Mouse (Mus musculus): ENCODE data around the gene Gatd1. TPM values are rescaled to one million over a fixed set of nuclear protein-coding genes. Genes with fewer than 3 reads are reported as not detected.

Gatd1 gene
- total RNA-seq, 1 experiment, result 25.9 TPM

GRCm38 (mm10) chr7:141431434-141432185 is 17.7 kb upstream of the Gatd1 start:
- TF ChIP-seq HCFC1 (IDR thresholded peaks at IDR 0.05; ENCODE audit: borderline replicate concordance, insufficient read depth, low read length), result no peak
- no peak for TF ChIP-seq ZNF384 (IDR thresholded peaks at IDR 0.05; ENCODE audit: low read depth, low read length)
- TF ChIP-seq ZC3H11A (IDR thresholded peaks at IDR 0.05; ENCODE audit: borderline replicate concordance, low read depth, low read length), result no peak
- TF ChIP-seq MAFK (IDR thresholded peaks at IDR 0.05; ENCODE audit: insufficient read depth, low read depth, low read length), result no peak
- no peak for TF ChIP-seq CHD2 (IDR thresholded peaks at IDR 0.05; ENCODE audit: low read depth, low read length)
- no peak overlapping the region for H3K4me3 ChIP-seq (ENCODE audit: insufficient read depth in 1 of 2, low read depth in 1 of 2, low read length in 2 of 2, poor library complexity in 1 of 2, severe bottlenecking in 1 of 2)
- H3K9ac ChIP-seq (ENCODE audit: insufficient read depth, low read depth, low read length, poor library complexity, severe bottlenecking), result no peak overlapping the region
- no peaks in the 10 kb centered on the region for H3K9me3 ChIP-seq (ENCODE audit: control insufficient read depth, insufficient read depth, low read depth, low read length)
- in situ Hi-C loops (cut with MboI; ENCODE audit: low sequenced_read_pairs in 2 of 2, unreplicated experiment in 2 of 2), result no loop called here
- peaks cover 18% of the 10 kb centered on the region; the same call in 1 of the 2 replicates for H3K36me3 ChIP-seq (ENCODE audit: control insufficient read depth, insufficient read depth, low read length, poor library complexity, severe bottlenecking)
- no peak overlapping the region for H3K27ac ChIP-seq (ENCODE audit: insufficient read depth, low read depth, low read length, poor library complexity, severe bottlenecking)
- peaks cover 3 to 29% of the 10 kb centered on the region in 2 experiments; a peak in 3 of 4 replicates for H3K4me1 ChIP-seq (ENCODE audit: control insufficient read depth in 2 of 2, insufficient read depth in 2 of 2, low read length in 2 of 2, poor library complexity in 1 of 2)
- no peak for DNase-seq (ENCODE audit: low read depth, low spot score)

DNA sequence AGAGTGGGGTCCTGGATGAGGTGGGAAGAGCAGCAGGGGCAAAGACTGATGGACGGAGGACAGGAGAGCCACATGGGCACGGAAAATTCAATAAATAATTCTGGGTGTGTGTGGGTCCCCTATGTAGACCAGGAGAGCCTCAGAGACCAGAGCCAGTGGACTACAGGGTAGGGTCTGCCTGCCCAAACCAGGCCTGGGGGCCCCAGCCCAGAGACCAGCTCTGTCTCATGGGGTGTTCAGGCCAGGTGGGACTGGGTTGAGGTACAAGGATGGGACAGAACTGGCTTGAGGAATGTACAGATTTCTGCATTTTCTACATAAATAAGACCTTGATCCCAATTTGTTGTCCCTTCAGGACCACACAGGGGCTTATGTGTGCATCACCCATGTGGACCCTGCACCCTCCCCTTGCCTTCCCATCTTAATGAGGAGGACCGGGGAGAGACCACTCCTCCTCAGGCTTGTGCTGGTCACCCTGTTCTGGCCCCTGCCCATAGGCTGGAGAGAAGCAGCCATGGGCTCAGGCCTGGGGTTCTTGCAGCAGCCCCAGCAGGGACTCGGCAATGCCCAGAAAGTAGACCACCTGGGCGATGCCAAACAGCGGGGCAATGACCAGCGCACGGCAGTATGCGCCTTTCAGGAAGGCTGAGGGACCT is 16.8 kb upstream of the Gatd1 start:
- Histone ChIP-seq H3K9ac (ENCODE audit: insufficient read depth, low read depth, low read length, poor library complexity, severe bottlenecking) (no peak overlapping the region; the same call in 1 of the 2 replicates), H3K4me3 (ENCODE audit: insufficient read depth in 1 of 2, low read depth in 1 of 2, low read length in 2 of 2, poor library complexity in 1 of 2, severe bottlenecking in 1 of 2) (no peak overlapping the region), H3K4me1 (ENCODE audit: control insufficient read depth in 2 of 2, insufficient read depth in 2 of 2, low read length in 2 of 2, poor library complexity in 1 of 2) (peaks cover 0 to 26% of the 10 kb centered on the region in 2 experiments; a peak in 3 of 4 replicates), H3K9me3 (ENCODE audit: control insufficient read depth, insufficient read depth, low read depth, low read length) (no peaks in the 10 kb centered on the region), H3K27ac (ENCODE audit: insufficient read depth, low read depth, low read length, poor library complexity, severe bottlenecking) (no peak overlapping the region), H3K36me3 (ENCODE audit: control insufficient read depth, insufficient read depth, low read length, poor library complexity, severe bottlenecking) (peaks cover 18% of the 10 kb centered on the region; the same call in 1 of the 2 replicates)
- TF ChIP-seq MAFK (IDR thresholded peaks at IDR 0.05; ENCODE audit: insufficient read depth, low read depth, low read length), result no peak
- no peak for TF ChIP-seq ZNF384 (IDR thresholded peaks at IDR 0.05; ENCODE audit: low read depth, low read length)
- no peak for TF ChIP-seq HCFC1 (IDR thresholded peaks at IDR 0.05; ENCODE audit: borderline replicate concordance, insufficient read depth, low read length)
- TF ChIP-seq CHD2 (IDR thresholded peaks at IDR 0.05; ENCODE audit: low read depth, low read length), result no peak
- TF ChIP-seq ZC3H11A (IDR thresholded peaks at IDR 0.05; ENCODE audit: borderline replicate concordance, low read depth, low read length), result no peak
- no peak for DNase-seq (ENCODE audit: low read depth, low spot score)
- in situ Hi-C loops (cut with MboI; ENCODE audit: low sequenced_read_pairs in 2 of 2, unreplicated experiment in 2 of 2), result no loop called here

GRCm38 (mm10) chr7:141429840-141430584 is 16.1 kb upstream of the Gatd1 start:
- Histone ChIP-seq H3K4me1 (ENCODE audit: control insufficient read depth in 2 of 2, insufficient read depth in 2 of 2, low read length in 2 of 2, poor library complexity in 1 of 2) (peaks cover 0 to 23% of the 10 kb centered on the region in 2 experiments; a peak in 3 of 4 replicates), H3K27ac (ENCODE audit: insufficient read depth, low read depth, low read length, poor library complexity, severe bottlenecking) (no peak overlapping the region), H3K9ac (ENCODE audit: insufficient read depth, low read depth, low read length, poor library complexity, severe bottlenecking) (no peak overlapping the region; the same call in 1 of the 2 replicates), H3K9me3 (ENCODE audit: control insufficient read depth, insufficient read depth, low read depth, low read length) (no peaks in the 10 kb centered on the region), H3K36me3 (ENCODE audit: control insufficient read depth, insufficient read depth, low read length, poor library complexity, severe bottlenecking) (peaks cover 18% of the 10 kb centered on the region; the same call in 1 of the 2 replicates), H3K4me3 (ENCODE audit: insufficient read depth in 1 of 2, low read depth in 1 of 2, low read length in 2 of 2, poor library complexity in 1 of 2, severe bottlenecking in 1 of 2) (no peak overlapping the region)
- no peak for DNase-seq (ENCODE audit: low read depth, low spot score)
- in situ Hi-C loops (cut with MboI; ENCODE audit: low sequenced_read_pairs in 2 of 2, unreplicated experiment in 2 of 2), result no loop called here
- TF ChIP-seq HCFC1 (IDR thresholded peaks at IDR 0.05; ENCODE audit: borderline replicate concordance, insufficient read depth, low read length) (no peak), ZNF384 (IDR thresholded peaks at IDR 0.05; ENCODE audit: low read depth, low read length) (no peak), MAFK (IDR thresholded peaks at IDR 0.05; ENCODE audit: insufficient read depth, low read depth, low read length) (no peak), ZC3H11A (IDR thresholded peaks at IDR 0.05; ENCODE audit: borderline replicate concordance, low read depth, low read length) (no peak), CHD2 (IDR thresholded peaks at IDR 0.05; ENCODE audit: low read depth, low read length) (no peak)

DNA sequence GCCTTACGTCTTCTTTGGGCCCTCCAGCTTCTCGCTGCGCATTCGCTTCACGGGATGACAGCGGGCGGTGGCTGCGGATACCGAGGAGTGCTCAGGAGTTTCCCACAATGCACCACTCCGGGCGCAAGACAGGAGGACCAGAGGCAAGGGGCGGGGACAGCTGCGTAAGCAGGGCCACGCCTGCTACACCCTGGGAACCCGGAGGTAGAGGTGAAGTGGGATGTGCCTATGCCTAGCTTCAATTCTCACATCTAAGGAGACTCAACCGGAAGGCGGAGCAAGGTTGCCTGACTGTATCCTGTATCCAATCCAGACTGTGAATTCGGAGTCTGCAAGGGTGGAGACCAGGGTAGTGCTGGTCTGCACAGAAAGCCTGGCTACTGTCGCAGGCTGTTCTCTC is 15.4 kb upstream of the Gatd1 start, which contains the start of gene Cend1:
TSS of gene Cend1 (minus strand) at position 182 of the 400 bp plus-strand sequence.
- DNase-seq (ENCODE audit: low read depth, low spot score), result peak; percentile 82
- H3K36me3 ChIP-seq (ENCODE audit: control insufficient read depth, insufficient read depth, low read length, poor library complexity, severe bottlenecking), result peaks cover 18% of the 10 kb centered on the region; the same call in 1 of the 2 replicates
- H3K9ac ChIP-seq (ENCODE audit: insufficient read depth, low read depth, low read length, poor library complexity, severe bottlenecking), result peak within 1 kb of the TSS; percentile 7; the same call in 1 of the 2 replicates
- no peak within 1 kb of the TSS for H3K27ac ChIP-seq (ENCODE audit: insufficient read depth, low read depth, low read length, poor library complexity, severe bottlenecking)
- H3K4me1 ChIP-seq (ENCODE audit: control insufficient read depth in 2 of 2, insufficient read depth in 2 of 2, low read length in 2 of 2, poor library complexity in 1 of 2), result peaks cover 0 to 18% of the 10 kb centered on the region in 2 experiments; a peak in 2 of 4 replicates
- no peaks in the 10 kb centered on the region for H3K9me3 ChIP-seq (ENCODE audit: control insufficient read depth, insufficient read depth, low read depth, low read length)
- peak; percentile 52; the same call in 1 of the 2 replicates for TF ChIP-seq HCFC1 (IDR thresholded peaks at IDR 0.05; ENCODE audit: borderline replicate concordance, insufficient read depth, low read length)
- no peak for TF ChIP-seq ZC3H11A (IDR thresholded peaks at IDR 0.05; ENCODE audit: borderline replicate concordance, low read depth, low read length)
- in situ Hi-C loops (cut with MboI; ENCODE audit: low sequenced_read_pairs in 2 of 2, unreplicated experiment in 2 of 2), result no loop called here
- peak within 1 kb of the TSS in 1 of 2 experiments; percentile 37; a peak in 3 of 4 replicates for H3K4me3 ChIP-seq (ENCODE audit: insufficient read depth in 1 of 2, low read depth in 1 of 2, low read length in 2 of 2, poor library complexity in 1 of 2, severe bottlenecking in 1 of 2)
